Mouse (Mus musculus): ENCODE data around the gene Rora. TPM values are rescaled to one million over a fixed set of nuclear protein-coding genes. Genes with fewer than 3 reads are reported as not detected.

The Rora gene
- polyA plus RNA-seq, 1 experiment, result not detected

DNA sequence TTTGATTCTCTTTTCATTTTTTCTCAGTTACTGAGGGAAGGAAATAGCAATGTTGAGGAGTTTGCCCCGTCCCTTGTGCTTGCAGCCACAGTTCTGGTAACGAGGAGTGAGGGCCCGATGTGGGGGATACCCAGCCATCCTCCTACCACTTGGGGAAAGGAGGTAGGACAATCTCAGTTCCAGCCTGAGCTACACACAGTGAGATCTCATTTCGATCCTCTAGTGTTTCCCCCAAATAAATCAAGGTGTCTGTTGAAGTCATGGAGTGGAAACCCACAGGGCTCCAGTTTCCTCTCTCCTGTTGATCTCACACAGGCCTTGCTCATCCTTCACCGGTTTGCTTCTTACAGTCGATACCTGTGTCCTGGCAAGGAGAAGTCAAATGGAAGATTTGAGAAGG, 458.0 kb downstream of the Rora start:
- no peak for TF ChIP-seq GATA1 (IDR thresholded peaks at IDR 0.05; ENCODE audit: low read length)

DNA sequence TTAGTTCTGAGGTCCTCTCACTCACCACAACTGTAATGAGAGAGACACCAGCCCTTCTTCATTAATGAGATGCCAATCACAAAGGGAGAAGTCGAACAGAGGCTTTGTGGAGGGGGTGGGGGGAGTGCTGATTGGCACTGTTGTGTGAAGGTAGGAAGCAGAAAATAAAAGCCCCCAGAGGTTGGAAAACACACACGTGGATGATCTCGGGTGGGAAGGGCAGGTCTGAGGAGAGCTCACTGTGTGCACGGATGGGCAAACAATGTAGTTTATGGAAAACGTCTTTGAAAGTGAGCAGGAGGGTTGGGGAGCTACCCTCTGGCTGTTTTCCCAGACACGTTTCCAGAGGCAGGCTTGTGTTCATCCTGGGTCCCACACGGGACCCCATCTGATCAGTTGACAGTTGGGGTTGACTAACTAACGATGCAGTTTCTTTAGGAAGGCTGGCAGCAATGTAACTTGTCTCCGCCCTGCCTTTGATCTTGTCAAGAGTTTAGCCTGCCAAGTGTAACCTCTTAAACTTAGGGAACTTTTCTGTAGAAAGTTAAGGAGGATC, 460.9 kb downstream of the Rora start:
- no peak for TF ChIP-seq GATA1 (IDR thresholded peaks at IDR 0.05; ENCODE audit: low read length)

DNA sequence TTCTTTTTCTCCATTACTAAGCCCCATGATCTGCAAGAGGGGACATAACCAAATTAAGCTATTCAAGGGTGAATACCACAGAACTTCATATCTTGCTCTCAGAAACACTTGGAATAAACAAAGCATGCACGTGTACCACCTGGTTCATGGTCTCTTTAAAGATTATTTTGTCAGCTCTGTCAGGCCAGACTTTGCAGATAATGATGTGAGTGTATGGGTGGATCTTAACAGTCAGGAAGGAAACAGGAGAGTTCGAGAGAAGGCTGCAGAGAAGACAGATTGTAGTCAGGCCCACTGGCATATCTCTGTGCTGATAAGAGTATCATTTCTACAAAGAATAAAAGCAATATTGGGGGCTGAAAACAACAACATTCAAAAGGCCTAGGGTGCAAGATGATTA, 463.2 kb downstream of the Rora start:
- no peak for TF ChIP-seq GATA1 (IDR thresholded peaks at IDR 0.05; ENCODE audit: low read length)

DNA sequence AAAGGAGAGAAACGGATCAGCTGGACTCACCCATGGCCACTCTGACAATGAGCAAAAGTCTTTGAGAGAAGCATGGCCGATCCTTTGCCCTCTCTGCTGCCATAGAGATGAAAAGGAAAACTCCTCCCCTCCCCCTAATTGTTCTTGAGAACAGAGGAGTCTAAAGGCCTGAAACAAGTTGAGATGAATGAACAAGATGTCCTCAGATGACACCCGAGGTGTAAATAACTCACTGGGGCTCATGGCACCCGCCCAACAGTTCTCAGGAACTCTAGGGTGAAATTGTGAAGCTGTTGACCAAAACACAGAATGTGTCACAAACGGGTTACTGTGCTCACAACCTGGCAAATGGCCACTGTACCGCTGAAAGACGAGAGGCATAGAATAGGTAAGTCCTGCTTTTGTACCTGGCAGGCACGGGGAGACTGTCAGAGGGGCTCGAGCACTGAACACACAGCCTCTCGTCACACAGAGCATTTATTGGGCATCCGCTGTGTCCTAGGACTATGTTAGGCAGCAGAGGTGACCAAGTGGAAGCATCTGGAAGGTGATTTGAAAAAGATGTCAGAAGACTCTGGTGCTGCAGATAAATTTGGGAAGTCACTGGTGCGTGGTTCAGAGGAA, 467.6 kb downstream of the Rora start:
- no peak for TF ChIP-seq GATA1 (IDR thresholded peaks at IDR 0.05; ENCODE audit: low read length)

DNA sequence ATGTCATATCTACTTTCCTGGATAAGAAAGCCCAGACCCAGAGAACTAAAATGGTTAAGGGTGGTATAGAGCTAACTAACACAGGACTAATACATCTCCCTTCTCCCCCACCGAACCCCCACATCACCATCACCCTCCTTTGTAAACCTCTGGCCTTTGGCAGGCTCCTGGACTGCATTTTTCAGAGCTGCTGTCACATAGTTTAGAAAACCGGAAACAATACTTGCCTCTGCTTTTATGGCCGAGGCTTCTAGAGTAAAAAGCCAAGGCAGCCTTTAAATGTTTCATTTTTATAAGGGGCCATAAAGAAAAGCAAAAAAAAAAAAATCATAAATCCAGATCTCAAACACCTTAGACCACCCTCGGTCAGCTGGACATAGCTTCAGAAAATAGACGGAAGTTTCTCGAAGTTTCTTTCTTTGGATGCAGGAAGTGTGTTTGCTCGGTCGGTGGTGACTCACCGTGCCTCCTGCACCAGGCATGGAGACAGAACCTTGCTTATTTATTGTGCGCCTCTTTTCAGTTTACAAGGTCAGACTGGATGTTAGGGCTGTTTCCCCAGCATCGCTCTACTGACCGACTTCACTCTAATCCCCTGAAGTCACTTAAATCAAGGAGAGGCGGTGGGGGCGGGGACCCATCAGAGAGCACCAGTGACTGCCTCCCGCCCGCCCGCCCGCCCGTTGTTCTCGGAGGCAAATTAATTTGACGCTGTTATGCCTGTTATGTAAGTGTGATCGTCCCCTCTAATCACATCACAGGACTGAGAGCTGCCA, 471.6 kb downstream of the Rora start:
- TF ChIP-seq GATA1 (IDR thresholded peaks at IDR 0.05; ENCODE audit: low read length), result no peak

DNA sequence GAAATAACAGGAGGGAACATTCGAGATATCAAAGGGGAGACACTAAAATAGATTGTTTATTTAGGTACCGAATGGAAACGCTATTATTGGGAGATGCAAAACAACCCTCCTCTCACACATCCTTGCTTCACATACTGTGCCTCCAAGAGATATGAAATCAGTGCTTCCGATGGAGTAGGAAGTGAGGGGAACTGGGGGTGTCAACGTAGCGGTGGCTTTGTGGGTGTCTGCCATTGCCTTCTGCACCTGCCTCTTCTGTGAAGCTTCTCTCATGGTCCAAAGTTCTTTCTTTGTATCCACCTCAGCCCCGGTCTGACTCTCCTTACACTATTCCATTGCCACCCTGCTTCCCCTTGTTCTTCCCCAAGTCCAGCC, 472.2 kb downstream of the Rora start:
- TF ChIP-seq GATA1 (IDR thresholded peaks at IDR 0.05; ENCODE audit: low read length), result no peak

DNA sequence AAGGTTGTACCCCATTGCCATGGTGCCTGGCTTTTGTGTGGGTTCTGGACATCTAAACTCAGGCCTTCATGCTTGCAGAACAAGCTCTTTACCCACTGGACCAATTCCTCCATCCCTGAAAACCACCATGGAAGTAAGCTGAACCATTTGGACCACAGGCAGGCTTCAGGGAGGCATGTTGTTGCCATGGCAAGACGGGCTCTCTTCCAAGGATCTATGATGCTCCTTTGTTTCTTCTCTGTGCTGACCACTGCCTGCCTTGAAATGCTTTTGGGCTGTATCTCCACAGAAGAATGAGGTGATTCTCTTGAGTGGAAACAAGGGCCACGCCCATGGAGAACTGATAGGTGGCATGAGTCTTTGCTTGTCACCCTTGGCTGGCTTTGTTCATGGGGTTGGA, 473.0 kb downstream of the Rora start:
- TF ChIP-seq GATA1 (IDR thresholded peaks at IDR 0.05; ENCODE audit: low read length), result no peak

DNA sequence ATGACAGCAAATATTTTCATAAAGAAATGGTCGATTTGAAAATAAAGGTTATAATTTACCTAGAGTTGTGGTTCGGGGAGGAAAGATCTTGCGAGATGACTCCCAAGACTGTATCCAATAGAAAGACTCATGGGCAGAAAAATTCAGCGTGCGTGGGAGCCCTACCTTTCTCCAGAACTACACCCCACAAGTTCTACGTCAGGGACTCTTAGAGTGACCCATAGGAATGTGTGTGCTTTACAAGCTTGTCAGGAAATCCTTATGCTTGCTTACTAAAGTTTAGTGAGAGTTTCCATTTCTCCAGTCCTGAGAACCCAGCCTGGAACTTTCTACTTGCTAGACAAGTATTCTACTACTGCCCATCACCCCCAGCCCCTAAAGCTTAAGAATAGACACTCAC, 474.7 kb downstream of the Rora start:
- TF ChIP-seq GATA1 (IDR thresholded peaks at IDR 0.05; ENCODE audit: low read length), result no peak

DNA sequence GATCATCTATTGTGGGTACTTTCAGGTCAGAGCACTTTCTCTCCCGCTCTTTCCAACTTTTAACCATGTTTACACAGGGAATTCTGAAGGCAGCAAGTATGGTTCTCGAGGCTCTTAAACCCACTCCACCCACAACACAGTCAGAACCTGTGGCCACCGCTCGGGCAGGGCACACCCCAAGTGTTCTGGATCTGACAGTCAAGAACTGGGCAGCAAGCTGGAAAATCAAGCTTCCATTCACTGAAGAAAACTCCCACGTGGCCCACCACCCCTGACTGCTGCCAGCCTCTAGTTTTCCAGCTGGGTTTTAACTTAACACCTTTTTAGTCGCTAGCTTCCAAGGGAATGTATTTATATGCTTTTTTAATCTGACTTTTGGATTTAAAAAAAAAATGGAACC, 479.4 kb downstream of the Rora start:
- no peak for TF ChIP-seq GATA1 (IDR thresholded peaks at IDR 0.05; ENCODE audit: low read length)

DNA sequence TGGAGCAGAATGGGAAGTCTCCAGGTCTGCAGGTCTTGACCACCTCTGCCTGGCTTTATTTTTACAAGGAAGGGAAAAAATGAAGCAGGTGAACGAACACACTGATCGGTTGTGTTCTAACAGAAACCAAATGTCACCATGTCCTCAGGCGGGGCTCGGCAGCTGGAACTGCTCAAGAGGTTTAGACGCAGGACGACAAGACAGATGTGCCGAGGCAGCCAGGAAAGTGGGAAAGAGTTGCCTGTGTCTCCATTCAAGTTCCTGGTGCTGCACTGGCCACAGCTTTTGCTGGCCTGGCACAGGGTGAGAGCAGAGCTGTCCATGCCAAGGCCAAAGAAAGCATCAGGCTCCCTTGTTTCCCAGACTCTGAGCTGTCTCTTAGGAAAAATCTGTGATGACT, 480.1 kb downstream of the Rora start:
- no peak for TF ChIP-seq GATA1 (IDR thresholded peaks at IDR 0.05; ENCODE audit: low read length)

DNA sequence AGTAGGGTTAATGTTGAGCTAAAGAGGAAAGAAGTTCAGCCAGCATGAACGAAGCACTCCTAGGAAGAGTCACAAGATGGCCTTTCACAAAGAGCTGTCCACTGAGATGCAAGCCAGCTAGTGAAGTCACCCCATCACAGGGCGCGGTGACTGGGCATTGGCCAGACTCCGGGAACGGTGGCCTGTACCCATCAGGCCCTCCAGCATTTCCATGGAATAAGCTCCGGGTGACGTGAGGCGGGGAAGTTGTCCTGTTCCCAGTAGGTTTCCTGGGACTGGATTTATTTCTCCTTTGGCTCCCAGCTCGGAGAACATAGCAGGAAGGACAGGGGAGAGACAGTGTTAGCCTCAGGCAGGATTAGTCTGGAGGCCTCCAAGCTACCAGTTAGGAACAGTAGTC, 481.0 kb downstream of the Rora start:
- TF ChIP-seq GATA1 (IDR thresholded peaks at IDR 0.05; ENCODE audit: low read length), result no peak

DNA sequence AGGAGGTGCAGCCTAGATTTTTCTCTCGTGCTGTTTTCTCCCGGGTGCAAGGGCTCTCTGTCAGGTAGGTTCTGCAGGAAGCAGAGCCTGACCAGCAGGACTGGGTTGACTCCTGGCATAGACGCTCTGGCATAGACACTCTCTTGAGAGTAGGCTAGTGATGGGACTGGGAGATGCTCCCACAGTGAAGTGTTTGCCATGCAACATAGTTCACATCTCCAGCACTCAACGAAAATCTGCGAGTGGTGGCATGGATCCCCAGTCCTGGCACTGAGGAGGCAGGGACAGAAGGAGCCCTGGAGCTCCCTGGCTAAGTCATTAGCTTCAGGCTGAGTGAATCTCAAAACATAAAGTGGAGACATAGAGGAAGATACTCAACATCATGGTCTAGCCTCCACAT, 483.2 kb downstream of the Rora start:
- no peak for TF ChIP-seq GATA1 (IDR thresholded peaks at IDR 0.05; ENCODE audit: low read length)

DNA sequence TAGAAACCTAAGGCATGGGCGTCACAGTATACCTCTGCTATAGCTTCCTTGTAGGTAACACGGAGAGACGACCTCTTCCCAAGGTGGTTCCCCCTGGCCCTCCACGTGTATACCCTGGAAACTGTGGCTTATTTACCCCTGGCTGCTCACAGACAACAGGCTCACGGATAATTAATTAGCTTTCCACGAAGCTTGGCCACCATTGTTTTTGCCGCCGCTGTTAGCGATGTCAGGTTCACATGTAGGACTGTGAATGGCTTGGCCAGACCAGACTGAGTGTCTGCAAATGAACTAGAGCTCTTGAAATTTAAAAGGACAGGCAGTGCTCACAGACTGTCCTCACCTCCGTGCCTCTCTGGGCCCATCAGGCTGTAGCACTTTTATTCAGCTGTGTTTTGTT, 483.8 kb downstream of the Rora start:
- no peak for TF ChIP-seq GATA1 (IDR thresholded peaks at IDR 0.05; ENCODE audit: low read length)

DNA sequence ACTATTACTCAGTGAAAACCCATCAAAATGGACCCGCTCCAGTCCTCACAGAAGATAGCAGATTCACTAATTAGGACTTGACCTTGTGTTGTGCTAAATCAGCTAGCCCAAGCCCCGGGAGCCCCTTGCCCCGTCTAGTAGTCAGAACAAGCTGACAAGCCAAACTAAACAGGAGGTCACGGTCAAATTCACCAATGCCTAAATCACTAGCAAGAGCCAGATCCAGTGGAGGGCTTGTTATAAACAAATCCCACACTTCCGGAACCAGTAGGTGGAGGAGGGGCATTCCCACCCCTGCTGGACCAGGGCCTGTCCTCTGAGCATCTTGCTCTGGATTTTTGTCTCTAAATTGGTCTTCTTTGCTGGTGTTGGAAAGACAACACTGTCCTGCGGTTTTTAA, 486.6 kb downstream of the Rora start:
- no peak for TF ChIP-seq GATA1 (IDR thresholded peaks at IDR 0.05; ENCODE audit: low read length)

DNA sequence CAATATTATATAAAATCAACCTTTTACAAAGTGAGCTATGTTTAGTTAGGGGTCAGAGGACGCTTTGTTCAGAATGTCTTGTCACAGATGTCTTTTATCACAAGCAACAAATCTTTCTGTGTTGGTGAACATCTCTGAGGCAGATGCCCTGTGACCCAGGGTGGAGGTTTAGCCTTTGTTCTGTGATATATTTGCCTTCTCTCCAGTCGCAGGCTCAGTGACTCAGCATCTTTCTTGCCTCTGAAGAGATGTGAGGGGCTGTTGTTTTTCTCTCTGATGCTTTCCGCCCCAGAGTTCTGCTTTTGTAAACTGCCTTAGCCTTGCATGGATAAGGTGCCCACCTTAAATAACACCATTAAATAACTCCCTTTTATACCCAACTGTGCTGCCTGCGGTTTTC, 488.3 kb downstream of the Rora start:
- no peak for TF ChIP-seq GATA1 (IDR thresholded peaks at IDR 0.05; ENCODE audit: low read length)

DNA sequence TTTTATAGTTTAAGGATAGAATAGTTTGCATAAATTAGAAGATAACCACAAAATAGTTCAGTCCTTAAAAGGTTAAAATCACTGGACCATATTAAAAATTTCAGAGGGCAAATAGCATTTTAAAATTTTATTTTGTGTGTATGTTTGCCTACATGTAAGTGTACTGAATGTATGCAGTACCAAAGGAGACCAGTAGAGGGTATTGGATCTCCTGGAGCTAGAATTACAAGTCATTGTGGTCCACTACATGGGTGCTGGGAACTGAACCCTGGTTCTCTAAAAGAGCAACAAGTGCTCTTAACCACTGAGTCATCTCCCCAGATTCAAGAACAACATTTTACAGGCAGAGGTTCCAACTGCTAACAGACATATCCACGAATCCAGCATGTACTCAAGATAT, 493.4 kb downstream of the Rora start:
- TF ChIP-seq GATA1 (IDR thresholded peaks at IDR 0.05; ENCODE audit: low read length), result no peak

DNA sequence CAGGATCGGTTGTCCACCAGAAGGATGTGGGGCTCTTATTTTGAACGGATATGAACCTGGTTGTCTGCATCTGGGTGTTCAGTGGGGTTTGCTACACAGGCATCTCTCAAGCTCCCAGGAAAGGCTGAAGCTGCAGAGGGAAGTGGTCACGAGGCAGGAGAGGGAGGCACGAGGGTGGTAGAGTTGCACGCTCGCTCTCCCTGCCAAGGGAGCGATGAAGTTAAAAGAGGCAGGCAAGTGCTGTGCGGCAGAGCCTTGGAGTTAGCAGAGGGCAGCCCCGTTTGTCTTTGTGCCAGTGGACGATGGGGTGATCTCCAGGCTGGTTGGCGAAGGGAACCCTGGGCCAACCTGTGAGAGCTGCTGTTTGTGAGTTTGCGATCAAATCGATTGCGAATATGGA, 496.6 kb downstream of the Rora start:
- no peak for TF ChIP-seq GATA1 (IDR thresholded peaks at IDR 0.05; ENCODE audit: low read length)

All from G1E-ER4 (cell line).